Mouse (Mus musculus): ENCODE measurements at regions not wholly inside any gene's neighbourhood (a gene's known extent, or its start where the extent isn't known, plus 50 kb on each side); places are given as distances from the start of the nearest gene placed in this dataset.

DNA sequence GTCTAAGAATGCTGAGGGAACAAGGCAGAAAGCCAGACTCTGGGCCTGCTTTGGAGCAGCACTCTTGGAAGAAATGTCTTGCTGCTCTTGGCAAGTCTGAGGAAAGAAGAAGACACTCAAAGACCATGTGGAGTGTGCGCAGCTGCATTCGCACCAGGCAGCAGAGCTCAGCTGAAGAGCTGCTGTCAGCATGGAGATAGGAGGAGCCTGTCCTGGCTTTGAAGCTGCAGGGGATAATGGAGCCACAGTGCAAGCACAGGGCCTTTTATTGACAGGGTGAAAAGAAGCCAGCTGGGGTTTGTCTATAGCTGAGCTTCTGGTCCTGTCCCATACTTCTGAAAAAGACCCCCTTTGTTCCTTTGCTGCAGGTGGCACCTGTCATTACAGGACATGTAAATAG, 411.0 kb upstream of the Zfp462 start:
- Histone ChIP-seq H3K4me3 (ENCODE audit: low read depth, low read length) (no peak overlapping the region), H3K4me1 (replicated peaks; ENCODE audit: control insufficient read depth, insufficient read depth) (no peaks in the 10 kb centered on the region), H3K36me3 (ENCODE audit: control insufficient read depth, insufficient read depth, low read length) (no peaks in the 10 kb centered on the region), H3K27ac (replicated peaks) (no peak overlapping the region), H3K9ac (ENCODE audit: low read length) (no peak overlapping the region), H3K27me3 (ENCODE audit: control insufficient read depth, insufficient read depth, low read length) (no peaks in the 10 kb centered on the region), H3K4me2 (replicated peaks; ENCODE audit: low read depth) (no peak overlapping the region), H3K9me3 (ENCODE audit: control insufficient read depth, low read length) (no peaks in the 10 kb centered on the region)
- no peak for TF ChIP-seq CTCF (IDR thresholded peaks at IDR 0.05; ENCODE audit: low read depth)
- TF ChIP-seq EP300 (optimal IDR thresholded peaks at IDR 0.05): no peak
- DNase-seq (ENCODE audit: low spot score) (no peak), ATAC-seq (ENCODE audit: low FRiP score, low TSS enrichment) (no peak)
- WGBS: 33% methylated on average over 2 of the region's 2 CpGs

- H3K4me3 ChIP-seq (ENCODE audit: low read depth, low read length): no peak overlapping the region
- ATAC-seq (ENCODE audit: low FRiP score, low TSS enrichment) (no peak), DNase-seq (ENCODE audit: low spot score) (no peak)
- H3K4me1 ChIP-seq (replicated peaks; ENCODE audit: control insufficient read depth, insufficient read depth): no peaks in the 10 kb centered on the region
- H3K4me2 ChIP-seq (replicated peaks; ENCODE audit: low read depth): no peak overlapping the region
- no peaks in the 10 kb centered on the region for H3K36me3 ChIP-seq (ENCODE audit: control insufficient read depth, insufficient read depth, low read length)
- no peak overlapping the region for H3K27ac ChIP-seq (replicated peaks)
- no peak overlapping the region for H3K9ac ChIP-seq (ENCODE audit: low read length)
- H3K27me3 ChIP-seq (ENCODE audit: control insufficient read depth, insufficient read depth, low read length): no peaks in the 10 kb centered on the region
- no peaks in the 10 kb centered on the region for H3K9me3 ChIP-seq (ENCODE audit: control insufficient read depth, low read length)
- 79% methylated on average over 7 of the region's 7 CpGs for WGBS
- TF ChIP-seq CTCF (IDR thresholded peaks at IDR 0.05; ENCODE audit: low read depth) (no peak), EP300 (optimal IDR thresholded peaks at IDR 0.05) (no peak)
Measured at GRCm38 (mm10) chr4:54552864-54553618, 391.8 kb upstream of the Zfp462 start.

DNA sequence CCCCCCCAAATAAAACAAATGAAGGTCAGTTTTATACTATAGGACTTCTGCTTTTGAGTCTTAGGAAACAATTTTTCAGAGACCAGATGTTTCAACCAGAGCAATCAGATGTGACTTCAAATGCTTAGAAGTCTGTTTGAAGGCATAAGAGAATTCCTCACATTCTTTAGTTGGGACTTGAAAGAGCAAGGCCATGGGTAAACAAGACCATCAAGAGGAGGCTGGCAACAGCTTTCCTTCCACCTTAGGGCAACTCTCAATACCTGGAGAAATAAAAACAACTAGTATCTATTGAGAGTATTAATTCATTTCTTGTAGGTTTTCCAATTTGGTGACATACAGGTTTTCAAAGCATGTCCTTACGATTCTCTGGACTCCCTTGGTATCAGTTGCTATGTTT, 381.8 kb upstream of the Zfp462 start:
- TF ChIP-seq CTCF (IDR thresholded peaks at IDR 0.05; ENCODE audit: low read depth): no peak
- no peak for TF ChIP-seq EP300 (optimal IDR thresholded peaks at IDR 0.05)
- Histone ChIP-seq H3K27me3 (ENCODE audit: control insufficient read depth, insufficient read depth, low read length) (no peaks in the 10 kb centered on the region), H3K36me3 (ENCODE audit: control insufficient read depth, insufficient read depth, low read length) (no peaks in the 10 kb centered on the region), H3K4me1 (replicated peaks; ENCODE audit: control insufficient read depth, insufficient read depth) (no peaks in the 10 kb centered on the region), H3K27ac (replicated peaks) (no peak overlapping the region), H3K4me3 (ENCODE audit: low read depth, low read length) (no peak overlapping the region), H3K4me2 (replicated peaks; ENCODE audit: low read depth) (no peak overlapping the region), H3K9ac (ENCODE audit: low read length) (no peak overlapping the region), H3K9me3 (ENCODE audit: control insufficient read depth, low read length) (no peaks in the 10 kb centered on the region)
- ATAC-seq (ENCODE audit: low FRiP score, low TSS enrichment): no peak
- DNase-seq (ENCODE audit: low spot score): no peak
- 87% methylated on average over 1 of the region's 1 CpGs for whole genome bisulfite sequencing

DNA sequence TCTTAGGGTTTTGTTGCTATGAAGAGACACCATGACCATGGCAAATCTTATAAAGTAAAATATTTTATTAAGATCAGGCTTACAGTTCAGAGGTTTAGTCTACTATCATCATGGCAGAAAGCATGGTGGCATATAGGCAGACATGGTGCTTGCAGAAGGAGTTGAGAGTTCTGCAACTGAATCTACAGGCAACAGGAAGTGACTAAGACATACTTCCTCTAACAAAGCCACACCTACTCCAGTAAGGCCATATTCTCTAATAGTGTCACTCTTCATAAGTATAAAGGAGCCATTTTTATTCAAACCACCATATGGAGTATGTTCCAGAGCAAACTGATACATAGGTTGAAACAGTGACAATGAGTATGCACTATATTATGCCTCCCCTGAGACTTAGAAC, 371.7 kb upstream of the Zfp462 start:
- no peak overlapping the region for H3K4me2 ChIP-seq (replicated peaks; ENCODE audit: low read depth)
- no peak overlapping the region for H3K4me3 ChIP-seq (ENCODE audit: low read depth, low read length)
- no peak for ATAC-seq (ENCODE audit: low FRiP score, low TSS enrichment)
- no peaks in the 10 kb centered on the region for H3K4me1 ChIP-seq (replicated peaks; ENCODE audit: control insufficient read depth, insufficient read depth)
- H3K36me3 ChIP-seq (ENCODE audit: control insufficient read depth, insufficient read depth, low read length): no peaks in the 10 kb centered on the region
- no peak for TF ChIP-seq EP300 (optimal IDR thresholded peaks at IDR 0.05)
- no peak for DNase-seq (ENCODE audit: low spot score)
- H3K27ac ChIP-seq (replicated peaks): no peak overlapping the region
- no peaks in the 10 kb centered on the region for H3K9me3 ChIP-seq (ENCODE audit: control insufficient read depth, low read length)
- no peaks in the 10 kb centered on the region for H3K27me3 ChIP-seq (ENCODE audit: control insufficient read depth, insufficient read depth, low read length)
- H3K9ac ChIP-seq (ENCODE audit: low read length): no peak overlapping the region

DNA sequence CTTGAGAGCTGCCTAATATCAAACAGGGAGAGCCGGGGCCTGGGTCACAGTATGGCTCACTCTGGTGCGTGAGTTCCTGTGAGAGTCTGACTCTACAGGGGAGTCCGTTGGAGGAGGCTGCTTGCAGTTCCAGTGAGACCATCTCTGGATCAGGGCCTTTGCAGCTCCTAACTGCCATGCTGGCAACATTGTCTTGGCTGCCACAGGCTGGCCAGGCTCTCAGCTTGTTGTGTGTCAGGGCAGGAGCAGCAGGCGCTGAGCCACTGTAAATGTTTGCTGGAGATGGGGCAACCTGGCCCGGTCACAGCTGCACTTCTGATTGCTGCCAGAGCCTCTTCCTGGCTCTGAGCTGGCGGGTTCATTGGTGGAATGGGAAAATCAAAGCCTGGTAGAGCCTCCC, 357.7 kb upstream of the Zfp462 start:
- Histone ChIP-seq H3K27ac (replicated peaks) (no peak overlapping the region), H3K27me3 (ENCODE audit: control insufficient read depth, insufficient read depth, low read length) (no peaks in the 10 kb centered on the region), H3K4me1 (replicated peaks; ENCODE audit: control insufficient read depth, insufficient read depth) (no peaks in the 10 kb centered on the region), H3K9me3 (ENCODE audit: control insufficient read depth, low read length) (no peaks in the 10 kb centered on the region), H3K4me3 (ENCODE audit: low read depth, low read length) (no peak overlapping the region), H3K4me2 (replicated peaks; ENCODE audit: low read depth) (no peak overlapping the region), H3K36me3 (ENCODE audit: control insufficient read depth, insufficient read depth, low read length) (no peaks in the 10 kb centered on the region), H3K9ac (ENCODE audit: low read length) (no peak overlapping the region)
- no peak for ATAC-seq (ENCODE audit: low FRiP score, low TSS enrichment)
- WGBS: 69% methylated on average over 6 of the region's 6 CpGs
- TF ChIP-seq CTCF (IDR thresholded peaks at IDR 0.05; ENCODE audit: low read depth) (no peak), EP300 (optimal IDR thresholded peaks at IDR 0.05) (no peak)
- DNase-seq (ENCODE audit: low spot score): peak; percentile 16

GRCm38 (mm10) chr4:54588704-54589103, 356.1 kb upstream of the Zfp462 start:
- H3K9me3 ChIP-seq (ENCODE audit: control insufficient read depth, low read length): no peaks in the 10 kb centered on the region
- TF ChIP-seq EP300 (optimal IDR thresholded peaks at IDR 0.05) (no peak), CTCF (IDR thresholded peaks at IDR 0.05; ENCODE audit: low read depth) (no peak)
- no peak for ATAC-seq (ENCODE audit: low FRiP score, low TSS enrichment)
- no peak overlapping the region for H3K4me3 ChIP-seq (ENCODE audit: low read depth, low read length)
- H3K27me3 ChIP-seq (ENCODE audit: control insufficient read depth, insufficient read depth, low read length): no peaks in the 10 kb centered on the region
- no peak overlapping the region for H3K4me2 ChIP-seq (replicated peaks; ENCODE audit: low read depth)
- H3K36me3 ChIP-seq (ENCODE audit: control insufficient read depth, insufficient read depth, low read length): no peaks in the 10 kb centered on the region
- DNase-seq (ENCODE audit: low spot score): no peak
- H3K4me1 ChIP-seq (replicated peaks; ENCODE audit: control insufficient read depth, insufficient read depth): no peaks in the 10 kb centered on the region
- WGBS: 66% methylated on average over 6 of the region's 6 CpGs
- no peak overlapping the region for H3K9ac ChIP-seq (ENCODE audit: low read length)
- H3K27ac ChIP-seq (replicated peaks): no peak overlapping the region
